Mouse (Mus musculus) R1 (cell line): ENCODE results near the gene Crocc.

Experiments
- DNase-seq: peaks from one replicate; pipeline ENCODE4 v3.0.0-alpha.2; 2018; ENCODE audit warnings: low read depth, low spot score

Gene Crocc

GRCm38 (mm10) chr4:141060426-141061301 is at the start of gene Crocc:
Gene Crocc, minus strand, starts transcription at chr4:141060550.
- DNase-seq = peak; percentile 97

- DNase-seq = no peak
Measured at GRCm38 (mm10) chr4:141108196-141108732, 47.9 kb upstream of the Crocc start.

GRCm38 (mm10) chr4:141106526-141107183 is 46.3 kb upstream of the Crocc start:
- DNase-seq = no peak

GRCm38 (mm10) chr4:141101855-141102254 is 41.5 kb upstream of the Crocc start:
- peak; percentile 84 for DNase-seq

GRCm38 (mm10) chr4:141101291-141101690 is 40.9 kb upstream of the Crocc start:
- peak; percentile 70 for DNase-seq

GRCm38 (mm10) chr4:141099956-141100355 is 39.6 kb upstream of the Crocc start:
- DNase-seq = peak; percentile 44

GRCm38 (mm10) chr4:141098935-141099334 is 38.6 kb upstream of the Crocc start:
- DNase-seq = no peak

GRCm38 (mm10) chr4:141096710-141097109 is 36.4 kb upstream of the Crocc start:
- peak; percentile 70 for DNase-seq

GRCm38 (mm10) chr4:141095016-141095415 is 34.7 kb upstream of the Crocc start:
- no peak for DNase-seq

- DNase-seq = no peak
Measured at GRCm38 (mm10) chr4:141088714-141089113, 28.4 kb upstream of the Crocc start.

GRCm38 (mm10) chr4:141088033-141088432 is 27.7 kb upstream of the Crocc start, which contains the start of gene Spata21:
Gene Spata21, plus strand, starts transcription at chr4:141088333.
- no peak for DNase-seq

GRCm38 (mm10) chr4:141086862-141087261 is 26.5 kb upstream of the Crocc start:
- no peak for DNase-seq

- DNase-seq = peak; percentile 72
Measured at GRCm38 (mm10) chr4:141078510-141079137, 18.3 kb upstream of the Crocc start.

GRCm38 (mm10) chr4:141077681-141078509 is 17.5 kb upstream of the Crocc start, which contains the start of gene Necap2:
Gene Necap2, minus strand, starts transcription at chr4:141078357.
- DNase-seq = peak; percentile 98

- DNase-seq = no peak
Measured at GRCm38 (mm10) chr4:141076761-141077506, 16.6 kb upstream of the Crocc start.

GRCm38 (mm10) chr4:141074109-141074508 is 13.8 kb upstream of the Crocc start:
- DNase-seq = no peak

GRCm38 (mm10) chr4:141073661-141074060 is 13.3 kb upstream of the Crocc start:
- no peak for DNase-seq

GRCm38 (mm10) chr4:141072502-141072901 is 12.2 kb upstream of the Crocc start:
- no peak for DNase-seq

GRCm38 (mm10) chr4:141069731-141070130 is 9.4 kb upstream of the Crocc start:
- DNase-seq = no peak

- DNase-seq = no peak
Measured at GRCm38 (mm10) chr4:141068655-141069054, 8.3 kb upstream of the Crocc start.
